Mouse (Mus musculus) monocyte, adult 2 months (primary cell): ENCODE data around the gene Rab11fip5.

Experiments
- DNase-seq, 2 experiments: peaks; one replicate each; pipeline ENCODE4 v3.0.0; 2022; ENCODE audit warnings: low spot score in 2 of 2, low read depth in 1 of 2

Rab11fip5 gene

GRCm38 (mm10) chr6:85316211-85316610 lies 58.2 kb downstream of the Rab11fip5 start:
- no peak for DNase-seq

DNA sequence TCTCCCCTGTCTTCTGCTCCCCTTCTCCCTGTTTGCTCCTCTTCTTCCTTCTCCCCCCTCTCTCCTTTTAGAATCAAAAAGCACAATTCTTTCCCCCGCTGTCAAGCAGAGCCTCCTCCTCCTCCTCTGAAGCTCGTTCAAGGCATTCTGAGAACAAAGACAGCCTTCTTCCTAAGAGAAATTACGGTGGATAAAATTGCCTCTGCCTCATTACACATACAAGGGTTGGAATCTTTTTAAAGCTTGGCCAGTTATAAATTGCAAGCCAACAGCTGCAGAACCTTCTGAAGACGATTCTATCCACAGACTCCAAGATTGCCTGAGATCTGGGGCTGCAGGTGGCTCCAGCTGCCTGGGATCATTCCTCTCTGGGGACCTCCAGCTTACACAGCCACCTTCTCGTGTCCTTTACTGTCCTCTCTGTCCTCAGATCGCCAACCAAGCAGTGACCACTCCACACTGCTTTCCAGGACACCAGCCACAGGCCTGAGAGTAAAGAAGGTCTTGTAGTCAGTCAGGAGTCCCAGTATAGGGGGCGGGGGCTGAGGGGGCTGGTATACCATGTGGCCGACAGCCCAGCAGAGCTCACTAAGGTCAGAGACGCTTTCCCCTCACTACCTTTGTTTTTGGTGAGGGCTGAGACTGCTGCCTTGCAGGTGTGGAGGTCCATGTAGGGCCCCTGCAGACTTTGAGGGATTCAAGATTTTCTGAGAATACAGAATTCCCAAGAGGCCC lies 60.2 kb downstream of the Rab11fip5 start:
- DNase-seq, result no peak

DNA sequence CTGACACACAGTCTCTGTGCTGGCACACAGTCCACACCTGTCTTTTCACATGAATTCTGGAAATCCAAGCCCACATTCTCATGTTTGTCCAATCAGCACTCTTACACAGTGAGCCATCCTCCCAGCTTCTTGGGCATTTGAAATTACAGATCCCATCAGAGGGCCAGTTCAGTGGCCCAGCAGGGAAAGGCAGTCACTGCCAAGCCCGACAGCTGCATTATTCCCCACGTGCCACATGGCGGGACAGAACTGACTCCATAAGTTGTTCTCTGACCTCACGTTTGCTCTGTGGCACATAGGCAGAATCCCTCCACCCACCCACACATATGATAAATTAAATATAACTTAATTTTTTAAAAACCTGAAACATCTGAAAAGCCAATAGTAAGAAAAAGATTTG lies 66.5 kb downstream of the Rab11fip5 start:
- DNase-seq, result no peak

DNA sequence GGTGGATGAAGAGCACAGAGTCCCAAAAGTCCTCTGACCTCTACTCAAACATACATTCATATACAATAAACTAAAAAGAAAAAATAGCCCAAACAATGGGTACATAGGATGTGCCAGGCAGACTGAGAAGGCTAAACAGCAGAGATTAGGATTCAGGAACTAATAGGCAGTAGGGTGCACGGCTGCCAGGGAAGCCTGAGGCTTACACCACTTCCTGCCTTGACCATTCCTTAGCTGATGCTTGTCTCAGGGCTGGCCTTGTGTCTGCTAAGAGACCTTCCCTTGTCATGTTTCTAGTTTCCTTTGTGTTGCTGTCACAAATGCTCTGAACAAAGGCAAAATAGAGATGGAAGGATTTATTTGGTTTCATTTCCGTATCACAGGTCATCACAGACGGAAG lies 68.1 kb downstream of the Rab11fip5 start:
- no peak for DNase-seq

DNA sequence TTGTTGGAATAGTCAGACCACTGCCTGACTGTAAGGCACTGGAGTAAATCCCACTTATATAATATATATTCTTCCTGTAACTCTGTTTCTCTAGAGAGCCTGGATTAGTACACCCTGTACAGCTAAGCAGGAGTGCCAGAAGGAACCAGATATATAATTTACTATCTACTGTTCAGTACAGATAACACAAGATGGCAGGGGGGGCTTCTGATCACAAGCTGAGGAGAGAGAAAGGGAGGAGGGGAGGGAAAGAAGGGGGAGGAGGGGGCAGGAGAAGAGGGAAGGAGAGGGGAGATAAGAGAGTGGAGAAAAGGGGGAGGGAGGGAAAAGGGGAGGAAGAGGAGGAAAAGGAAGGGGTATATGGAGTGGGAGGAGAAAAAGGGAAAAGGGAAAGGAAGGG lies 68.6 kb downstream of the Rab11fip5 start:
- no peak for DNase-seq

GRCm38 (mm10) chr6:85304966-85305365 lies 69.5 kb downstream of the Rab11fip5 start:
- DNase-seq, result no peak

DNA sequence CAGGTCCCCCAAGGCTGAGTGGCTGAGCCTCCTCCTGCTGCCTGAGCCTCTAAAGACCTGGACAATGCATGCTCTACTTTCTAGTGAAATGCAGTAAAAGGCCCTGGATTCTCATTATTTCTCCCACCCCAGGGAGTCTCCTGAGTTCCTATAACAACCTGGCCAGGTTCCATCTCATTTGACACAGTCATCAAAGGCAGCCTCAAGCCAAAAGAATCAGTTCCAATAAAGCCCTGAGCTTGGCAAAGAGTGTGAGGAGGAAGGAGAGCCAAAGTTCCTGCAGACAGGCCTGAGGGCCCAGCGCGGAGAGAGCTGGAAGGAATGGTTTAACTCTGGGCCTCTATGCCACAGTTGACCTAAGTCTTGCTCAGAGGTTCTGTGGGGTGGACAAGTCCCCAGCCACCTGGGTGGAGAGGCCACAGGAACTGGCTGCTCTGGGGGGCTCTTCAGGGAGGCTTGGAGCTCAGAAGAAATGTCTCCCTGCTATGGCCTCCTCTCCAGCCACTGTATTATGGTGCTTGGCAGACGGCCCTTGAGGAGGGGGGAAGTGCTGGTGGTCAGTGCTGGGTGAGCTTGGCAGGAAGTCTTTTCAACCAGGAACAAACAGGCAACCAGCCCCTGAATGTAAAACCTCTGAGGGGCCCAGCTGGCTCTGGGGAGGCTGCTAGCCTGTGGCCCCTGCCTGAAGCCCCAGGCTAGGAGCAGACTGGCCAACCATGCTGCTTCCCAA lies 71.9 kb downstream of the Rab11fip5 start:
- DNase-seq, result no peak

GRCm38 (mm10) chr6:85295384-85296167 lies 78.9 kb downstream of the Rab11fip5 start:
- peak in 1 of 2 experiments; percentile 6 for DNase-seq

- DNase-seq, result no peak
These were observed 80.4 kb downstream of the Rab11fip5 start for GRCm38 (mm10) chr6:85294004-85294379.

DNA sequence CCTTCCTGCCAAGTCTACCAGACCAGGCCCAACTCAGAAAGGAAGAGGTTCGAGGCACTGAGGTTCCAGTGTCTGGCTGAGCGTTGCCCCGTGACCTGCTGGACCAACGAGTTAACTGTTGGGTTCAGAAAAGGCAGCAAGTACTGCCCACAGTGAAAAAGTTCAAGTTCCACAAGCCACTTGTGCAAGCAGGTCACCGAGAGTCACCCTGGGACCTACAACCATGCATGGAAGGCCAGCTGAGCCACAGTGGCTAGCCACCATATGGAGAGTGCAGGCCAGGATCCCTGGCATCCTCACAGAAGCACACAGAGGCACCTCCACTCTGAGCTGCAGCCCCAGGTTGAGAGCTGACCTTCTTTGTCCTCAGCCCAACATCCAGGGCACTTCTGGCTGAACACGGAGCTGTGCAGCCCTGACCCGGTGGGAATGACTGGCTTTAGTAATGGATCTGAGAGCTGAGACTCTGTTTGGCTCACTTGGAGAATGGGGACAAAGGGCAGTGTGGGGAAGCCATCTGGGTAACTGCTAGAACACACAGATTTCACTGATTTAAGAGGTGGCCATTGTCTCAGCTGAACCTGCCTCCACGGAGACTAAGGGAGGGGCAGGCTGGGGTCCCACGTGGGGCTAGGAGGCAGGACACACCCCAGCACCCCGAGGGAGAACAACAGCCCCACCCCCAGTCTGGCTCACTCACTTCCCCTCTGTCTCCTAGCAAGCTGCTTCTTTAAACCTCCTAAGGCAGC lies 81.0 kb downstream of the Rab11fip5 start:
- no peak for DNase-seq

DNA sequence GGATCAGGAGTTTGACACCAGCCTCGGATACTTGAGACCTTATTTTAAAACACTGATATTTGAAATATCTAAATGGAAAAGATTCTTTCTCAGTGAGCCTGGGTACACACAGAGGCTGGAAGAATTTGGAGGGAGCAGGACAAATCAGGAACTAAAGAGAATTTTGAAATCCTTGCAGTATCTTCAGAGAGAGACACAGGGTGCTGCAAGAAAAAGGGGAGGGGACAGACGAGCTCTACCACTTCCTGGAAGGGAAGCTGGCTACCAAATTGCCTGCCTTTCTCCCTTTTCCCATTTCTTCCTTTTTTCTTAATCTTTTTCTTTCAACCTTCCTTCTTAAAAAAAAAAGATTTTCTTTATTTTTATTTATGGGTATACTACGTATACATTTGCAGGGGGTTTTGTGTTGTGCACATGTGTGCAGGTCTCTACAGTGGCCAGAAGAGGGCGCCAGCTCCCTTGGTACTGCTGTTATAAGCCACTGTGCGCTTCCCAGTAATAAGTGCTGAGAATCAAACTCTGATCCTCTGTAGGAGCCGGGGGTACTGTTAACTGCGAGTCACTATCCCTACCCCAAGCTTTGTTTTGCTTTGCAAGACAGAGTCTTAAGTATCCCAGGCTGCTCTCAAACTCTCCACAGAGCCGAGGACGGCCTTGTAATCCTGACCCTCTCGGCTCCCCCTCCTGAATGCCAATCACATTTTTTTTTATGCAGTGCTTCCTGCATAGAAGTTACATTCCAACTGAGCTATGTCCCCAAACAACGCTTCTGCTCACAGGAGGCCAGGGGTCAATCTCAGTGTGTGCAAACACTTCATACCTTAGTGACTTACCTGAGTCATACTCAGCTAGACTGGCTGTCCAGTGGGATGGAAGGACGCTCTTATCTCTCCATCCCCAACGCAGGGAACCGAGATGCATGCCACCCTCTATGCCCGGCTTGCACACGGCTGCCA lies 83.3 kb downstream of the Rab11fip5 start:
- DNase-seq, result no peak

DNA sequence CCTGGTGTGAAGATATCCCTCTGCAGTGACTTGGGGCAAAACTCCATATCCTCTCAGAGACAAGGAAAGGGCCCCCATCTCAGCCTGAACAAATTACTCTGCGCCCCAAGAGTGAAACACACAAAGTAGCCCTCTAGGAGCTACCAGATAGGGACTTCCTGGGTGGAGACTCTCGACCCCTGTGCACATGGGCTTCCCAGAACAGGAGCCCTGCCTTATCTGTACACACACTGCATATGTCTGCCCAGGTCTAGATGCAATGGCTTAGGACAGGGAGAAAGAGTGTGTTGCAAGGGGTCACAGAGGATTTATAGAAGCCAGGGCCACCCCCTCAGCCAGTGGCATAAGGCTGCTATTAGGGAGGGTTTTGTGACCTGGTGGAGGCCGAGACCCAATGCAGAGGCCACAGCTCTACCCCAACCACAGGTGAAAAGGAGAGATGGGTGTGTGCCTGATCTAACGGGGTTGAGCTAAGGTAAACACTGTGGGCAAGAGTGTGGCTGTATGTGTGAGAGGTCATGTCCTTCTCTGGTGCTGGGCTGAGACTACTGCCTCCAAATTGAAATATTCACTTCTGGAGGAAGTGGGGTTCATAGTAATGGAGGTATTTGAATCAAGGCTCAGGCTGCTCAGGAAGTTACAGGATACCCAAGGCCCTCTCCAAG lies 86.1 kb downstream of the Rab11fip5 start:
- DNase-seq, result no peak

- DNase-seq, result no peak
These were observed 88.0 kb downstream of the Rab11fip5 start for GRCm38 (mm10) chr6:85286283-85287047.
